Mouse (Mus musculus) stomach, postnatal 0 days (tissue): ENCODE data around the gene Plxnc1.

Experiments
- CTCF ChIP-seq: IDR thresholded peaks from 2 replicates; pipeline ENCODE4 v1.5.1; 2016; ENCODE audit warnings: antibody characterized with exemption, low read depth, mild to moderate bottlenecking, moderate library complexity
- EP300 ChIP-seq: optimal IDR thresholded peaks from 2 replicates; pipeline ENCODE3; 2016; ENCODE audit warnings: antibody characterized with exemption

GRCm38 (mm10) chr10:94916610-94917009 lies 28.0 kb downstream of the Plxnc1 start:
- TF ChIP-seq CTCF (no peak), EP300 (no peak)
